In genomic region chr2:25221331-25221772, GRCm38 (mm10) we compare ENCODE assay signal across 27 mouse cellular contexts. TPM values are rescaled to one million over a fixed set of nuclear protein-coding genes. Genes with fewer than 3 reads are reported as not detected.
DNase-seq lines count a peak whose midpoint lies in the region; ATAC-seq and TF ChIP-seq lines count a peak whose summit lies in the region.
"Had no signal": no experiment of that assay in that cellular context is flagged by ENCODE, and none has a peak within 500 bp of the region (broad histone marks: within the 10 kb centered on the region; RNA-seq: fewer than 3 reads in every experiment).

No protein-coding gene starts in this region.

- H3K27ac ChIP-seq in liver, embryonic 12.5 days = peak overlapping the region; percentile 15
- no peak overlapping the region for H3K27ac ChIP-seq in liver, postnatal 0 days (ENCODE audit: low read depth)
- H3K27ac ChIP-seq: embryonic facial prominence, embryonic 12.5 days; forebrain, embryonic 10.5 days; heart, embryonic 15.5 days; hindbrain, embryonic 15.5 days; intestine, embryonic 15.5 days; limb, embryonic 12.5 days; lung, embryonic 15.5 days; macrophage; midbrain, embryonic 13.5 days had no signal

- ATAC-seq in liver, embryonic 12.5 days = no peak
- ATAC-seq in liver, postnatal 0 days = no peak
- ATAC-seq: activated CD4-positive, CD25-positive, alpha-beta regulatory T cell, adult 4 months; CD4-positive, CD25-positive, alpha-beta regulatory T cell, adult 4 months; forebrain, postnatal 0 days; intestine, embryonic 15.5 days; midbrain, embryonic 13.5 days had no signal

- peaks cover 28% of the 10 kb centered on the region for H3K36me3 ChIP-seq in liver, embryonic 12.5 days
- peaks cover 13% of the 10 kb centered on the region for H3K36me3 ChIP-seq in liver, postnatal 0 days (replicated peaks; ENCODE audit: insufficient read depth, low read length)
- H3K36me3 ChIP-seq: intestine, embryonic 15.5 days had no signal

- H3K4me3 ChIP-seq in liver, embryonic 12.5 days = peak overlapping the region; percentile 25
- H3K4me3 ChIP-seq in liver, postnatal 0 days (ENCODE audit: low read depth, low read length) = no peak overlapping the region
- H3K4me3 ChIP-seq: embryonic facial prominence, embryonic 12.5 days; forebrain, embryonic 10.5 days; heart, embryonic 15.5 days; hindbrain, embryonic 15.5 days; intestine, embryonic 15.5 days; limb, embryonic 12.5 days; lung, embryonic 15.5 days; midbrain, embryonic 13.5 days had no signal

- TF ChIP-seq CTCF in liver, postnatal 0 days (IDR thresholded peaks at IDR 0.05; ENCODE audit: low read depth) = no peak

- no peak overlapping the region for H3K9ac ChIP-seq in liver, embryonic 12.5 days
- H3K9ac ChIP-seq in liver, postnatal 0 days (replicated peaks) = no peak overlapping the region
- H3K9ac ChIP-seq: embryonic facial prominence, embryonic 12.5 days; forebrain, postnatal 0 days; heart, embryonic 15.5 days; hindbrain, embryonic 15.5 days; intestine, embryonic 15.5 days; limb, embryonic 12.5 days; lung, embryonic 15.5 days; midbrain, embryonic 13.5 days had no signal

- 62% methylated on average over 5 of the region's 5 CpGs for WGBS in liver, embryonic 12.5 days (ENCODE audit: insufficient replicate concordance)
- WGBS in liver, postnatal 0 days (ENCODE audit: insufficient replicate concordance) = 77% methylated on average over 5 of the region's 5 CpGs

- peaks cover 33% of the 10 kb centered on the region for H3K4me1 ChIP-seq in liver, embryonic 12.5 days
- H3K4me1 ChIP-seq in liver, postnatal 0 days (ENCODE audit: insufficient read depth) = peaks cover 15% of the 10 kb centered on the region

- peak overlapping the region; percentile 88 for H3K4me2 ChIP-seq in liver, embryonic 12.5 days
- H3K4me2 ChIP-seq in liver, postnatal 0 days (ENCODE audit: low read depth, low read length) = no peak overlapping the region
- H3K4me2 ChIP-seq: embryonic facial prominence, embryonic 12.5 days; heart, embryonic 15.5 days; hindbrain, embryonic 15.5 days; intestine, embryonic 15.5 days; limb, embryonic 12.5 days; lung, embryonic 15.5 days; midbrain, embryonic 13.5 days had no signal

- H3K27me3 ChIP-seq in liver, embryonic 12.5 days (replicated peaks) = peaks cover 7% of the 10 kb centered on the region; the same call in 1 of the 2 replicates
- no peaks in the 10 kb centered on the region for H3K27me3 ChIP-seq in liver, postnatal 0 days (ENCODE audit: insufficient read depth, low read length)
- H3K27me3 ChIP-seq: embryonic facial prominence, embryonic 12.5 days; heart, embryonic 15.5 days; hindbrain, embryonic 15.5 days; intestine, embryonic 15.5 days; limb, embryonic 12.5 days; lung, embryonic 15.5 days; midbrain, embryonic 13.5 days had no signal

- TF ChIP-seq EP300 in liver, postnatal 0 days (IDR thresholded peaks at IDR 0.05; ENCODE audit: low read depth) = no peak

- no peaks in the 10 kb centered on the region for H3K9me3 ChIP-seq in liver, embryonic 12.5 days (replicated peaks)
- no peaks in the 10 kb centered on the region for H3K9me3 ChIP-seq in liver, postnatal 0 days (ENCODE audit: low read length)
- H3K9me3 ChIP-seq: embryonic facial prominence, embryonic 12.5 days; forebrain, embryonic 10.5 days; heart, embryonic 15.5 days; hindbrain, embryonic 15.5 days; intestine, embryonic 15.5 days; limb, embryonic 12.5 days; lung, embryonic 15.5 days; midbrain, embryonic 13.5 days had no signal

- DNase-seq in liver, postnatal 0 days = no peak
- DNase-seq in 3134 (ENCODE audit: extremely low read depth, insufficient read length, low spot score) (peak; percentile 28), A20 (ENCODE audit: low read depth, low spot score) (peak; percentile 32), ZHBTc4 (ENCODE audit: low read depth, low spot score) (peak; percentile 46)
- no peak for DNase-seq in kidney, postnatal 10 days
- no peak for DNase-seq in kidney, postnatal 25 days
- DNase-seq: adrenal gland, postnatal 10 days; cerebellum, adult 9-11 months; forebrain, postnatal 0 days; heart, postnatal 4 days; spleen, adult 18-20 months; thymus, adult 2 months had no signal

RNA-seq across cellular contexts. Expression of gene Fam166a, which starts 2.8 kb away (rescaled TPM):
- polyA plus RNA-seq in liver, embryonic 12.5 days (2016; fragmentation: Nextera tagmentation; extraction: Ambion mirVana) = 1.2 TPM in 1 of 2 replicates, not detected in the other
- not detected in 2 replicates for polyA plus RNA-seq in liver, postnatal 0 days (2015; fragmentation: Nextera tagmentation; extraction: Ambion mirVana)
- polyA plus RNA-seq: activated CD4-positive, CD25-positive, alpha-beta regulatory T cell, adult 4 months; CD4-positive, CD25-positive, alpha-beta regulatory T cell, adult 4 months; embryonic facial prominence, embryonic 12.5 days; forebrain, postnatal 0 days; intestine, embryonic 15.5 days; limb, embryonic 12.5 days; macrophage; midbrain, embryonic 13.5 days; stomach, embryonic 14.5 days had no signal

RNA-seq across cellular contexts. Expression of gene Tubb4b, which starts 3.1 kb away (rescaled TPM):
- 901 and 931 TPM in 2 replicates for polyA plus RNA-seq in liver, embryonic 12.5 days (2016; fragmentation: Nextera tagmentation; extraction: Ambion mirVana)
- polyA plus RNA-seq in liver, postnatal 0 days (2015; fragmentation: Nextera tagmentation; extraction: Ambion mirVana) = 263 and 294 TPM in 2 replicates

RNA-seq across cellular contexts. Expression of gene Stpg3, which starts 6.9 kb away (rescaled TPM):
- polyA plus RNA-seq in liver, embryonic 12.5 days (2016; fragmentation: Nextera tagmentation; extraction: Ambion mirVana) = not detected in 2 replicates
- polyA plus RNA-seq in liver, postnatal 0 days (2015; fragmentation: Nextera tagmentation; extraction: Ambion mirVana) = not detected in 2 replicates
- polyA plus RNA-seq: activated CD4-positive, CD25-positive, alpha-beta regulatory T cell, adult 4 months; brain, embryonic 14.5 days; CD4-positive, CD25-positive, alpha-beta regulatory T cell, adult 4 months; embryonic facial prominence, embryonic 12.5 days; forebrain, embryonic 10.5 days; forebrain, postnatal 0 days; heart, embryonic 15.5 days; hindbrain, embryonic 15.5 days; intestine, embryonic 15.5 days; limb, embryonic 12.5 days; lung, embryonic 15.5 days; macrophage; midbrain, embryonic 13.5 days; neural tube, embryonic 14.5 days; stomach, embryonic 14.5 days had no signal

RNA-seq across cellular contexts. Expression of gene Nelfb, which starts 10.1 kb away (rescaled TPM):
- 56.7 and 61.5 TPM in 2 replicates for polyA plus RNA-seq in liver, embryonic 12.5 days (2016; fragmentation: Nextera tagmentation; extraction: Ambion mirVana)
- 19.3 and 22.3 TPM in 2 replicates for polyA plus RNA-seq in liver, postnatal 0 days (2015; fragmentation: Nextera tagmentation; extraction: Ambion mirVana)

RNA-seq across cellular contexts. Expression of gene Slc34a3, which starts 12.8 kb away (rescaled TPM):
- polyA plus RNA-seq in liver, embryonic 12.5 days (2016; fragmentation: Nextera tagmentation; extraction: Ambion mirVana) = 0.17 TPM in 1 of 2 replicates, not detected in the other
- not detected in 2 replicates for polyA plus RNA-seq in liver, postnatal 0 days (2015; fragmentation: Nextera tagmentation; extraction: Ambion mirVana)
- polyA plus RNA-seq: activated CD4-positive, CD25-positive, alpha-beta regulatory T cell, adult 4 months; brain, embryonic 14.5 days; CD4-positive, CD25-positive, alpha-beta regulatory T cell, adult 4 months; embryonic facial prominence, embryonic 12.5 days; forebrain, embryonic 10.5 days; forebrain, postnatal 0 days; heart, embryonic 15.5 days; hindbrain, embryonic 15.5 days; limb, embryonic 12.5 days; lung, embryonic 15.5 days; macrophage; midbrain, embryonic 13.5 days; neural tube, embryonic 14.5 days had no signal

Comparison
In these comparisons a context has a peak if more than half of its experiments do, and no peak if none do; other contexts are left out.
1. DNase-seq: peak in 3134 (single experiment), A20 (single experiment) and ZHBTc4 (single experiment); none in liver, postnatal 0 days (single experiment), kidney, postnatal 10 days (single experiment) and kidney, postnatal 25 days (0 of 2).